8 mouse cellular contexts compared by ENCODE assay signal in genomic region chr16:45159389-45159716, GRCm38 (mm10). TPM values are rescaled to one million over a fixed set of nuclear protein-coding genes. Genes with fewer than 3 reads are reported as not detected.
A peak's percentile ranks its signal among the peaks of the same experiment; 100 is the strongest.
DNase-seq lines count a peak whose midpoint lies in the region; ATAC-seq and TF ChIP-seq lines count a peak whose summit lies in the region.

No protein-coding gene starts in this region.

- peak overlapping the region; percentile 74 for H3K9ac ChIP-seq in limb, embryonic 15.5 days

- peaks cover 3% of the 10 kb centered on the region; the same call in 1 of the 2 replicates for H3K36me3 ChIP-seq in erythroblast, embryonic 14.5 days (ENCODE audit: control insufficient read depth)
- H3K36me3 ChIP-seq in testis, adult 2 months (ENCODE audit: control insufficient read depth, insufficient read depth, low read length): no peaks in the 10 kb centered on the region; the same call in 1 of the 2 replicates
- H3K36me3 ChIP-seq in limb, embryonic 15.5 days: peaks cover 4% of the 10 kb centered on the region; the same call in 1 of the 2 replicates

- no peak for ATAC-seq in erythroblast, adult 5-6 weeks (replicated peaks; ENCODE audit: low FRiP score, poor library complexity, severe bottlenecking)
- ATAC-seq in limb, embryonic 15.5 days (ENCODE audit: insufficient number of reproducible peaks, low FRiP score, low TSS enrichment, low read depth): no peak

- peak overlapping the region; percentile 96 for H3K4me3 ChIP-seq in erythroblast, embryonic 14.5 days (replicated peaks)
- peak overlapping the region; percentile 90 for H3K4me3 ChIP-seq in testis, adult 2 months (ENCODE audit: control insufficient read depth, low read depth, low read length)
- peak overlapping the region; percentile 72 for H3K4me3 ChIP-seq in limb, embryonic 15.5 days

- TF ChIP-seq CTCF in testis, adult 2 months (IDR thresholded peaks at IDR 0.05; ENCODE audit: control insufficient read depth, insufficient read depth, insufficient replicate concordance, low read depth, low read length): no peak

- no peaks in the 10 kb centered on the region for H3K27me3 ChIP-seq in erythroblast, embryonic 14.5 days (ENCODE audit: control insufficient read depth)
- H3K27me3 ChIP-seq in testis, adult 2 months (ENCODE audit: control insufficient read depth, insufficient read depth, low read length): no peaks in the 10 kb centered on the region
- no peaks in the 10 kb centered on the region for H3K27me3 ChIP-seq in limb, embryonic 15.5 days

- no peaks in the 10 kb centered on the region for H3K9me3 ChIP-seq in erythroblast, embryonic 14.5 days (ENCODE audit: control insufficient read depth, low read length)
- no peaks in the 10 kb centered on the region for H3K9me3 ChIP-seq in limb, embryonic 15.5 days

- DNase-seq in testis, postnatal 14 days (ENCODE audit: low spot score): no peak
- DNase-seq in telencephalon, adult 2 months (ENCODE audit: low read depth, low spot score): peak; percentile 9
- DNase-seq in embryo, embryonic 10 days (ENCODE audit: low spot score): no peak
- no peak for DNase-seq in adrenal gland, adult 8-10 months

- H3K27ac ChIP-seq in testis, adult 2 months (ENCODE audit: control insufficient read depth, insufficient read depth, low read depth, low read length): peak overlapping the region; percentile 92
- peak overlapping the region; percentile 93 for H3K27ac ChIP-seq in limb, embryonic 15.5 days

- TF ChIP-seq POLR2A in testis, adult 2 months (IDR thresholded peaks at IDR 0.05; ENCODE audit: control insufficient read depth, low read depth, low read length): no peak

- peak overlapping the region; percentile 64 for H3K4me2 ChIP-seq in limb, embryonic 15.5 days

- H3K4me1 ChIP-seq in erythroblast, embryonic 14.5 days (ENCODE audit: control insufficient read depth): peaks cover 25% of the 10 kb centered on the region
- peaks cover 3% of the 10 kb centered on the region; the same call in 1 of the 2 replicates for H3K4me1 ChIP-seq in testis, adult 2 months (ENCODE audit: control insufficient read depth, insufficient read depth, low read length)
- H3K4me1 ChIP-seq in limb, embryonic 15.5 days: peaks cover 19% of the 10 kb centered on the region

- WGBS in limb, embryonic 15.5 days: 3% methylated on average over 11 of the region's 11 CpGs

RNA-seq across cellular contexts. Expression of gene Atg3, which starts 0.8 kb away (rescaled TPM):
- 0.54 and 0.65 TPM in 2 replicates for polyA plus RNA-seq in erythroblast, embryonic 14.5 days (2012)
- total RNA-seq in erythroblast, adult 5-6 weeks (2015; ENCODE audit: low replicate concordance): 21.9 and 29.9 TPM in 2 replicates
- 16.4 and 18.0 TPM in 2 replicates for total RNA-seq in erythroblast, adult 5-6 weeks (2017; ENCODE audit: low replicate concordance)
- polyA plus RNA-seq in testis, adult 2 months (2012; rRNA removed): 9.6 and 11.2 TPM in 2 replicates
- 41.6 and 42.3 TPM in 2 replicates for polyA plus RNA-seq in limb, embryonic 15.5 days (2015; fragmentation: Nextera tagmentation; extraction: Ambion mirVana)
- 10 to 100 TPM; 41.5 to 69.2 (median 50.8) TPM for total RNA-seq in adrenal gland, adult 8-10 months (2022)

RNA-seq across cellular contexts. Expression of gene Slc35a5, which starts 0.8 kb away (rescaled TPM):
- polyA plus RNA-seq in erythroblast, embryonic 14.5 days (2012): not detected in 2 replicates
- 3.5 and 6.5 TPM in 2 replicates for total RNA-seq in erythroblast, adult 5-6 weeks (2015; ENCODE audit: low replicate concordance)
- total RNA-seq in erythroblast, adult 5-6 weeks (2017; ENCODE audit: low replicate concordance): 8.5 and 11.4 TPM in 2 replicates
- 47.7 and 65.0 TPM in 2 replicates for polyA plus RNA-seq in testis, adult 2 months (2012; rRNA removed)
- polyA plus RNA-seq in limb, embryonic 15.5 days (2015; fragmentation: Nextera tagmentation; extraction: Ambion mirVana): 14.9 and 16.3 TPM in 2 replicates
- total RNA-seq in adrenal gland, adult 8-10 months (2022): 10 to 100 TPM; 37.1 to 41.3 (median 37.6) TPM

Comparison
In these comparisons a context has a peak if more than half of its experiments do, and no peak if none do; other contexts are left out.
1. RNA of gene Slc35a5, which starts 0.8 kb away (polyA plus RNA-seq): 47.7 to 65.0 TPM in testis, adult 2 months and 14.9 to 16.3 TPM in limb, embryonic 15.5 days; not detected in erythroblast, embryonic 14.5 days; every median in the first group is over 10 times any median in the second.
2. Peak in every context shown above with its lines, with median percentiles within 50 percentile points of each other: H3K4me3 ChIP-seq.